Mouse (Mus musculus) MEL (cell line): ENCODE data around the gene Dnaic1. TPM values are rescaled to one million over a fixed set of nuclear protein-coding genes. Genes with fewer than 3 reads are reported as not detected.
A peak's percentile ranks its signal among the peaks of the same experiment; 100 is the strongest.

Source experiments
- DNase-seq: peaks from one replicate; pipeline ENCODE4 v3.0.0; 2011; ENCODE audit warnings: low read depth, low spot score
- H3K27ac ChIP-seq: 2 replicates; pipeline ENCODE4 v1.5.1; 2012; ENCODE audit warnings: low read depth, mild to moderate bottlenecking, control low read depth, low read length, moderate library complexity; ENCODE audit not compliant: control insufficient read depth
- H3K27me3 ChIP-seq, 2 experiments: fragments of 150-350 bp in 1 of 2; sonication (generic) in 1 of 2; 2 replicates each; pipeline ENCODE4 v1.6.1; 2012; ENCODE audit warnings: low read length in 2 of 2, mild to moderate bottlenecking in 2 of 2, improper control_type of control experiment in 1 of 2, moderate library complexity in 1 of 2; ENCODE audit not compliant: insufficient read depth in 2 of 2, control insufficient read depth in 1 of 2
- H3K36me3 ChIP-seq, 2 experiments: 2 replicates each; pipeline ENCODE4 v1.6.1; 2012 to 2014; ENCODE audit warnings: low read length in 2 of 2, improper control_type of control experiment in 1 of 2, inconsistent platforms in 1 of 2, mild to moderate bottlenecking in 1 of 2; ENCODE audit not compliant: insufficient read depth in 2 of 2, control insufficient read depth in 1 of 2
- H3K4me1 ChIP-seq, 2 experiments: fragments of 150-350 bp in 1 of 2; sonication (generic) in 1 of 2; 2 replicates each; pipeline ENCODE4 v1.6.1; 2012; ENCODE audit warnings: low read length in 2 of 2, improper control_type of control experiment in 1 of 2, mild to moderate bottlenecking in 1 of 2; ENCODE audit not compliant: insufficient read depth in 2 of 2, control insufficient read depth in 1 of 2
- H3K4me3 ChIP-seq, 2 experiments: fragments of 150-350 bp in 1 of 2; sonication (generic) in 1 of 2; 2 replicates each; pipeline ENCODE4 v1.5.1; 2012; ENCODE audit warnings: low read depth in 2 of 2, low read length in 2 of 2, mild to moderate bottlenecking in 2 of 2, moderate library complexity in 2 of 2, control low read depth in 1 of 2, improper control_type of control experiment in 1 of 2; ENCODE audit not compliant: control insufficient read depth in 1 of 2, insufficient read depth in 1 of 2
- H3K79me2 ChIP-seq: 2 replicates; pipeline ENCODE4 v1.6.1; 2012; ENCODE audit warnings: mild to moderate bottlenecking, low read length, moderate library complexity; ENCODE audit not compliant: control insufficient read depth, poor library complexity, insufficient read depth
- H3K9ac ChIP-seq: 2 replicates; pipeline ENCODE4 v1.6.1; 2012; ENCODE audit warnings: low read depth, mild to moderate bottlenecking, control low read depth, low read length, moderate library complexity; ENCODE audit not compliant: control insufficient read depth, poor library complexity, severe bottlenecking
- H3K9me3 ChIP-seq: fragments of 150-350 bp; sonication (generic); replicated peaks from 2 replicates; pipeline ENCODE4 v1.6.1; 2012; ENCODE audit warnings: mild to moderate bottlenecking, low read length, improper control_type of control experiment, moderate library complexity; ENCODE audit not compliant: insufficient read depth
- BHLHE40 ChIP-seq: IDR thresholded peaks from 2 replicates; pipeline ENCODE4 v1.6.1; 2012; ENCODE audit warnings: low read depth, mild to moderate bottlenecking, inconsistent platforms, low read length, improper control_type of control experiment, borderline replicate concordance
- CHD1 ChIP-seq: IDR thresholded peaks from 2 replicates; pipeline ENCODE4 v1.6.1; 2012; ENCODE audit warnings: low read depth, mild to moderate bottlenecking, inconsistent platforms, low read length, improper control_type of control experiment
- E2F4 ChIP-seq: IDR thresholded peaks from 2 replicates; pipeline ENCODE4 v1.6.1; 2011; ENCODE audit warnings: low read depth, low read length, improper control_type of control experiment, borderline replicate concordance
- GABPA ChIP-seq: IDR thresholded peaks from 2 replicates; pipeline ENCODE4 v1.6.1; 2012; ENCODE audit warnings: low read depth, mild to moderate bottlenecking, inconsistent platforms, low read length, improper control_type of control experiment, moderate library complexity
- JUND ChIP-seq: IDR thresholded peaks from 2 replicates; pipeline ENCODE4 v1.6.1; 2011; ENCODE audit warnings: low read depth, mild to moderate bottlenecking, improper control_type of control experiment, low read length
- KAT2A ChIP-seq: conservative IDR thresholded peaks from 2 replicates; pipeline ENCODE4 v1.6.1; 2012; ENCODE audit warnings: low read depth, low read length, improper control_type of control experiment, inconsistent platforms
- MAX ChIP-seq: IDR thresholded peaks from 2 replicates; pipeline ENCODE4 v1.6.1; 2011; ENCODE audit warnings: low read length, improper control_type of control experiment
- MAZ ChIP-seq: IDR thresholded peaks from 2 replicates; pipeline ENCODE4 v1.6.1; 2012; ENCODE audit warnings: low read depth, mild to moderate bottlenecking, inconsistent platforms, low read length, improper control_type of control experiment
- MEF2A ChIP-seq: IDR thresholded peaks from 2 replicates; pipeline ENCODE4 v1.6.1; 2014; ENCODE audit warnings: low read depth, mild to moderate bottlenecking, inconsistent platforms, low read length, improper control_type of control experiment; ENCODE audit not compliant: poor library complexity, insufficient replicate concordance, severe bottlenecking; ENCODE audit errors: extremely low read depth
- MXI1 ChIP-seq: IDR thresholded peaks from 2 replicates; pipeline ENCODE4 v1.6.1; 2011; ENCODE audit warnings: mild to moderate bottlenecking, low read depth, low read length, improper control_type of control experiment
- MYC ChIP-seq: IDR thresholded peaks from 2 replicates; pipeline ENCODE4 v1.6.1; 2011; ENCODE audit warnings: low read depth, mild to moderate bottlenecking, low read length, improper control_type of control experiment, moderate library complexity
- NRF1 ChIP-seq: IDR thresholded peaks from 2 replicates; pipeline ENCODE4 v1.6.1; 2014; ENCODE audit warnings: low read depth, mild to moderate bottlenecking, inconsistent platforms, low read length, improper control_type of control experiment, moderate library complexity; ENCODE audit not compliant: poor library complexity, insufficient read depth, severe bottlenecking
- POLR2A ChIP-seq, 2 experiments: IDR thresholded peaks; 2 replicates each; pipeline ENCODE4 v1.6.1; 2011 to 2012; ENCODE audit warnings: low read length in 2 of 2, mild to moderate bottlenecking in 2 of 2, control low read depth in 1 of 2, improper control_type of control experiment in 1 of 2, low read depth in 1 of 2, moderate library complexity in 1 of 2; ENCODE audit not compliant: control insufficient read depth in 1 of 2, insufficient read depth in 1 of 2, poor library complexity in 1 of 2
- POLR2AphosphoS2 ChIP-seq: IDR thresholded peaks from 2 replicates; pipeline ENCODE4 v1.6.1; 2011; ENCODE audit warnings: low read length, improper control_type of control experiment
- POLR2AphosphoS5 ChIP-seq: IDR thresholded peaks from 2 replicates; pipeline ENCODE4 v1.6.1; 2012; ENCODE audit warnings: low read depth, borderline replicate concordance, mild to moderate bottlenecking, inconsistent platforms, low read length, moderate library complexity, mixed read lengths
- RCOR1 ChIP-seq: IDR thresholded peaks from 2 replicates; pipeline ENCODE4 v1.6.1; 2012; ENCODE audit warnings: low read depth, mild to moderate bottlenecking, inconsistent platforms, low read length, improper control_type of control experiment
- SIN3A ChIP-seq: IDR thresholded peaks from 2 replicates; pipeline ENCODE4 v1.6.1; 2012; ENCODE audit warnings: low read length, improper control_type of control experiment, inconsistent platforms
- TCF12 ChIP-seq: IDR thresholded peaks from 2 replicates; pipeline ENCODE4 v1.6.1; 2014; ENCODE audit warnings: low read depth, mild to moderate bottlenecking, inconsistent platforms, low read length, improper control_type of control experiment, moderate library complexity
- USF1 ChIP-seq: IDR thresholded peaks from 2 replicates; pipeline ENCODE4 v1.6.1; 2014; ENCODE audit warnings: low read depth, mild to moderate bottlenecking, inconsistent platforms, low read length, improper control_type of control experiment, moderate library complexity
- ZC3H11A ChIP-seq: IDR thresholded peaks from 2 replicates; pipeline ENCODE4 v1.6.1; 2012; ENCODE audit warnings: low read depth, mild to moderate bottlenecking, inconsistent platforms, low read length, improper control_type of control experiment
- ZKSCAN1 ChIP-seq: IDR thresholded peaks from 2 replicates; pipeline ENCODE4 v1.6.1; 2012; ENCODE audit warnings: low read depth, mild to moderate bottlenecking, inconsistent platforms, low read length, improper control_type of control experiment, moderate library complexity
- ZMIZ1 ChIP-seq: IDR thresholded peaks from 2 replicates; pipeline ENCODE4 v1.6.1; 2012; ENCODE audit warnings: low read depth, mild to moderate bottlenecking, inconsistent platforms, low read length, improper control_type of control experiment, moderate library complexity
- ZNF384 ChIP-seq: IDR thresholded peaks from 2 replicates; pipeline ENCODE4 v1.6.1; 2012; ENCODE audit warnings: low read depth, mild to moderate bottlenecking, inconsistent platforms, low read length, improper control_type of control experiment
- polyA plus RNA-seq, 2 experiments: library from polyadenylated mRNA; stranded (reverse) in 1 of 2; unstranded in 1 of 2; fragments of >175 nt in 1 of 2; fragments of >200 nt in 1 of 2; gene quantifications; 2 replicates each; pipeline versions ENCODE4 v1.2.1 to v1.2.4; 2012; ENCODE audit warnings: low replicate concordance in 2 of 2, low read depth in 1 of 2; ENCODE audit not compliant: insufficient read length in 2 of 2, insufficient read depth in 1 of 2, missing spikeins in 1 of 2
- total RNA-seq: library from RNA; depleted of rRNA; stranded (reverse); fragments of 300-350 nt; gene quantifications from 2 replicates; pipeline ENCODE4 v1.2.3, GENCODE M21; 2012

Dnaic1 gene
- total and polyA plus RNA-seq, 3 experiments, result not detected

DNA sequence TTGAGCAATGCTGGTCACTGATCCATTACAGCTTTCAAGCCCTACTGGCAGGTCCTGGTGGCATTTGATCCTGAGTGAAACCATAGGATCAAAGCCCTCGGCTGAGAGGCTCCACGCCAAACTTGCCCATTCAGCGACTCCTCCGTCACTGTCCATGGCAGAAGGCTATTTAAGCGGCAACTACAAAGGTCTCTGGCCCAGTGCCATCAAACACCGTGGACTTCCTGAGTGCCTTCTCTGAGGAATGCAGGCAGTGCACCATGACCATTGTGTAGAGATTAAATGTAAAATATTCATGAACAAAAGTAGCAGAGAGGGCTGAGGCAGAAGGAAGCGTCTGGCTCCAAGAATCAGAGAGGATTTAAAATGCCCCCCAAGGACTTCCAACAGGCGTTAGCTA lies 41.6 kb upstream of the Dnaic1 start:
- H3K79me2 ChIP-seq, result no peaks in the 10 kb centered on the region
- H3K9ac ChIP-seq, result no peak overlapping the region
- H3K27me3 ChIP-seq, result no peaks in the 10 kb centered on the region
- no peaks in the 10 kb centered on the region for H3K9me3 ChIP-seq
- no peak for DNase-seq
- no peak overlapping the region for H3K27ac ChIP-seq
- peaks cover 0 to 7% of the 10 kb centered on the region in 2 experiments; a peak in 2 of 4 replicates for H3K4me1 ChIP-seq
- H3K36me3 ChIP-seq, result peaks cover 0 to 2% of the 10 kb centered on the region in 2 experiments; a peak in 1 of 4 replicates
- H3K4me3 ChIP-seq, result no peak overlapping the region
- TF ChIP-seq GABPA, result no peak
- TF ChIP-seq CHD1, result no peak
- TF ChIP-seq KAT2A, result no peak

GRCm38 (mm10) chr4:41532420-41532819 lies 37.2 kb upstream of the Dnaic1 start:
- Histone ChIP-seq H3K9me3 (no peaks in the 10 kb centered on the region), H3K27ac (no peak overlapping the region), H3K79me2 (no peaks in the 10 kb centered on the region), H3K27me3 (no peaks in the 10 kb centered on the region), H3K9ac (no peak overlapping the region), H3K36me3 (peaks cover 0 to 2% of the 10 kb centered on the region in 2 experiments; a peak in 1 of 4 replicates), H3K4me1 (no peaks in the 10 kb centered on the region; a peak in 1 of 4 replicates), H3K4me3 (no peak overlapping the region)
- peak; percentile 70 for DNase-seq
- TF ChIP-seq POLR2AphosphoS2 (no peak), NRF1 (no peak), SIN3A (peak; percentile 53)

DNA sequence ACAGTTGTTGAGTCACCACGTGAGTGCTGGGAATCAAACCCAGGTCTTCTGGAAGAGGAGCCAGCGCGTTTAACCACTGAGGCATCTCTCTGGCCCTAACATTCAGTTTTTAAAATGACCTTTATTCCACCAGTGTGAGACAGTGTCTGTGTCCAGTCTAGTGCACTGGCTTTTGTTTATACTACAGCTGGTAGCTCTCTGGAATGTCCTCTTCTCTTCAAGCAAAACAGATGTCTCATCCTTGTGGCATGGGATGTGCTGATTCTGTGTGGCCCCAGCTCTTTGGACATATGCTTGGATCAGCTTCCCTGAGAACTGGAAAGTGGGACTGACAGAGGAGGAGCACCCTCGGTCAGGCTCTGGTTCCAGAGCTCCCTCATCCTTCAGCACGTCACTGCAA lies 34.7 kb upstream of the Dnaic1 start:
- Histone ChIP-seq H3K4me1 (no peaks in the 10 kb centered on the region), H3K36me3 (no peaks in the 10 kb centered on the region), H3K9ac (no peak overlapping the region)
- TF ChIP-seq USF1 (no peak), RCOR1 (no peak), NRF1 (no peak), MXI1 (no peak), TCF12 (no peak), MAX (no peak), ZKSCAN1 (no peak), ZC3H11A (no peak), ZMIZ1 (no peak), E2F4 (no peak), KAT2A (no peak), BHLHE40 (no peak), MAZ (no peak), JUND (no peak), POLR2A (IDR thresholded peaks at IDR 0.05; ENCODE audit: control insufficient read depth in 1 of 2, insufficient read depth in 1 of 2, low read depth in 1 of 2, low read length in 2 of 2, poor library complexity in 1 of 2) (no peak), ZNF384 (no peak), MYC (no peak), POLR2AphosphoS5 (no peak), MEF2A (no peak)
- TF ChIP-seq, all 39 proteins: peak for 0
- Histone ChIP-seq H3K79me2 (no peaks in the 10 kb centered on the region), H3K9me3 (no peaks in the 10 kb centered on the region), H3K4me3 (no peak overlapping the region), H3K27me3 (no peaks in the 10 kb centered on the region), H3K27ac (no peak overlapping the region)
- no peak for DNase-seq
